Mouse (Mus musculus) ES-Bruce4 (cell line): Measurements from ENCODE around the gene Stum. TPM values are rescaled to one million over a fixed set of nuclear protein-coding genes. Genes with fewer than 3 reads are reported as not detected.
A peak's percentile ranks its signal among the peaks of the same experiment; 100 is the strongest.

Source experiments
- H3K27ac ChIP-seq: 2 replicates; pipeline ENCODE4 v1.5.1; 2012; ENCODE audit warnings: low read length, inconsistent platforms; ENCODE audit not compliant: insufficient read depth
- H3K27me3 ChIP-seq: 2 replicates; pipeline ENCODE4 v1.6.1; 2012; ENCODE audit warnings: mild to moderate bottlenecking, low read length, inconsistent platforms; ENCODE audit not compliant: control insufficient read depth, poor library complexity, insufficient read depth, severe bottlenecking
- H3K36me3 ChIP-seq: 2 replicates; pipeline ENCODE4 v1.6.1; 2012; ENCODE audit warnings: inconsistent platforms, mild to moderate bottlenecking, low read length, moderate library complexity; ENCODE audit not compliant: control insufficient read depth, poor library complexity, insufficient read depth, severe bottlenecking
- H3K4me1 ChIP-seq: one replicate; pipeline ENCODE4 v1.8.1; 2011; ENCODE audit warnings: low read length; ENCODE audit not compliant: control insufficient read depth, insufficient read depth
- H3K4me3 ChIP-seq: 2 replicates; pipeline ENCODE4 v1.5.1; 2011; ENCODE audit warnings: low read depth, mild to moderate bottlenecking, low read length
- H3K9ac ChIP-seq: 2 replicates; pipeline ENCODE4 v1.6.1; 2012; ENCODE audit warnings: low read depth, mild to moderate bottlenecking, inconsistent platforms; ENCODE audit not compliant: poor library complexity, severe bottlenecking
- H3K9me3 ChIP-seq: replicated peaks from 2 replicates; pipeline ENCODE4 v1.6.1; 2012; ENCODE audit warnings: mild to moderate bottlenecking, low read length, inconsistent platforms; ENCODE audit not compliant: control insufficient read depth, poor library complexity, insufficient read depth, severe bottlenecking
- CTCF ChIP-seq: IDR thresholded peaks from one replicate; pipeline ENCODE4 v1.8.1; 2011; ENCODE audit warnings: low read depth, low read length
- EP300 ChIP-seq: IDR thresholded peaks from 2 replicates; pipeline ENCODE4 v1.6.1; 2011; ENCODE audit warnings: low read depth, low read length; ENCODE audit not compliant: insufficient read depth
- POLR2A ChIP-seq: IDR thresholded peaks from one replicate; pipeline ENCODE4 v1.8.1; 2011; ENCODE audit warnings: low read length; ENCODE audit not compliant: insufficient read depth
- polyA plus RNA-seq: library from polyadenylated mRNA; stranded (reverse); fragments of >200 nt; gene quantifications from 2 replicates; pipeline ENCODE4 v1.2.4, GENCODE M21; 2011; ENCODE audit warnings: low read depth; ENCODE audit not compliant: missing spikeins, insufficient read depth, insufficient read length

The Stum gene
- polyA plus RNA-seq, 1 experiment, result 0.36 TPM

- Histone ChIP-seq H3K27me3 (no peaks in the 10 kb centered on the region), H3K9ac (no peak overlapping the region), H3K4me1 (no peaks in the 10 kb centered on the region), H3K4me3 (no peak overlapping the region), H3K36me3 (no peaks in the 10 kb centered on the region), H3K9me3 (no peaks in the 10 kb centered on the region), H3K27ac (no peak overlapping the region)
- no peak for TF ChIP-seq POLR2A
- no peak for TF ChIP-seq EP300
- no peak for TF ChIP-seq CTCF
These were observed 33.7 kb downstream of the Stum start for GRCm38 (mm10) chr1:180449641-180450040.

- no peak overlapping the region for H3K27ac ChIP-seq
- no peaks in the 10 kb centered on the region for H3K27me3 ChIP-seq
- no peak overlapping the region for H3K4me3 ChIP-seq
- H3K9me3 ChIP-seq, result no peaks in the 10 kb centered on the region
- TF ChIP-seq EP300, result no peak
- no peak for TF ChIP-seq CTCF
- TF ChIP-seq POLR2A, result no peak
- no peaks in the 10 kb centered on the region for H3K4me1 ChIP-seq
- no peaks in the 10 kb centered on the region for H3K36me3 ChIP-seq
- no peak overlapping the region for H3K9ac ChIP-seq
These were observed 38.9 kb downstream of the Stum start for GRCm38 (mm10) chr1:180444411-180444810.

GRCm38 (mm10) chr1:180439496-180439895 lies 43.8 kb downstream of the Stum start:
- H3K36me3 ChIP-seq, result no peaks in the 10 kb centered on the region
- H3K9ac ChIP-seq, result no peak overlapping the region
- H3K9me3 ChIP-seq, result no peaks in the 10 kb centered on the region
- TF ChIP-seq CTCF (no peak), EP300 (no peak)
- H3K27ac ChIP-seq, result no peak overlapping the region
- peaks cover 2% of the 10 kb centered on the region for H3K4me1 ChIP-seq
- no peak overlapping the region for H3K4me3 ChIP-seq
- no peaks in the 10 kb centered on the region for H3K27me3 ChIP-seq

- Histone ChIP-seq H3K9me3 (no peaks in the 10 kb centered on the region), H3K27me3 (no peaks in the 10 kb centered on the region), H3K36me3 (no peaks in the 10 kb centered on the region), H3K27ac (no peak overlapping the region), H3K4me1 (peaks cover 2% of the 10 kb centered on the region), H3K4me3 (no peak overlapping the region), H3K9ac (no peak overlapping the region)
- TF ChIP-seq CTCF (no peak), POLR2A (no peak), EP300 (no peak)
These were observed 48.4 kb downstream of the Stum start for GRCm38 (mm10) chr1:180434925-180435324.

- H3K9me3 ChIP-seq, result no peaks in the 10 kb centered on the region
- no peaks in the 10 kb centered on the region for H3K36me3 ChIP-seq
- H3K27ac ChIP-seq, result no peak overlapping the region
- no peak for TF ChIP-seq EP300
- TF ChIP-seq CTCF, result peak; percentile 94
- peaks cover 2% of the 10 kb centered on the region for H3K4me1 ChIP-seq
- no peaks in the 10 kb centered on the region for H3K27me3 ChIP-seq
- H3K4me3 ChIP-seq, result no peak overlapping the region
- no peak overlapping the region for H3K9ac ChIP-seq
These were observed 49.3 kb downstream of the Stum start for GRCm38 (mm10) chr1:180433796-180434566.

GRCm38 (mm10) chr1:180433098-180433538 lies 50.2 kb downstream of the Stum start:
- no peaks in the 10 kb centered on the region for H3K27me3 ChIP-seq
- peaks cover 2% of the 10 kb centered on the region for H3K4me1 ChIP-seq
- peak overlapping the region; percentile 40; the same call in 1 of the 2 replicates for H3K9ac ChIP-seq
- H3K9me3 ChIP-seq, result no peaks in the 10 kb centered on the region
- no peak overlapping the region for H3K27ac ChIP-seq
- TF ChIP-seq POLR2A, result no peak
- TF ChIP-seq EP300, result no peak
- no peaks in the 10 kb centered on the region for H3K36me3 ChIP-seq
- peak overlapping the region; percentile 30 for H3K4me3 ChIP-seq
